Mouse (Mus musculus): Measurements from ENCODE around the gene P4hb. TPM values are rescaled to one million over a fixed set of nuclear protein-coding genes. Genes with fewer than 3 reads are reported as not detected.

Gene P4hb
- polyA plus RNA-seq, 1 experiment from 2014 or later = 838 TPM

DNA sequence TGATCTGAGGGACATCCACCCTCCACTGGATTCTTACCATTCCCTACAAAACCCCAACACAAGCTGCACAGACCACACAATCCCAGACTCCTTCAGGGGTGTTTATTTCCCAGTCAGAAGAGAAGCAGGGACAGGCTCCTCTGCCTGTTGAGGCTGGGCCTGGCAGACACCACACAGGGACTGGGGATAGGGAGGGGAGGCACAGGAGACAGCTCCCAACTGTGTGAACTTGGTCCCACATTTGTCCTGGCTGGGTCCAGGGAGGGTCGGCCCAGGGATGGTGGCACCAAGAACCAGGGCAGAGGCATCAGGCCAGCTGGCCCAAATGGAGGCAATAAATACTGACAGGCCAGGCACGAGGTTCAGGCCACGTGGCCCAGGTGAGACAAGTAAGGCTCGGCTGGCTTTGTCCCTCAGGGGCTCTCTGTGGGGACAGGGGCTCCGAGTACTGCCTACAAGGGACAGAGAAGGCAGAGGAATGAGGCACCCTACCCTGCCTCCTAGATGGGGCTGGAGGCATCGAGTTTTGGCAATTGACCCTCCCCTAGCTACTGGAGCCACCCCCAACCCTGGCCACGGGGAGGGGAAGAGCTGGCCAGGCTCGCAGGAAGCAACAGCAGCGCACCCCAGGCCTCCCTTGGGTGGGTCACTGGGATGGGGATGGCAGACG is 5.1 kb upstream of the P4hb start:
- Histone ChIP-seq H3K4me3 (replicated peaks) (no peak overlapping the region), H3K36me3 (peaks cover 30% of the 10 kb centered on the region), H3K27me3 (no peaks in the 10 kb centered on the region), H3K4me1 (peaks cover 37% of the 10 kb centered on the region), H3K4me2 (replicated peaks) (no peak overlapping the region), H3K27ac (replicated peaks) (no peak overlapping the region), H3K9me3 (replicated peaks) (no peaks in the 10 kb centered on the region), H3K9ac (no peak overlapping the region)
- ATAC-seq (ENCODE audit: insufficient number of reproducible peaks, low FRiP score, low TSS enrichment, low read depth) = no peak
- WGBS = 79% methylated on average over 10 of the region's 10 CpGs

GRCm38 (mm10) chr11:120577211-120578023 is 4.4 kb upstream of the P4hb start:
- Histone ChIP-seq H3K27ac (replicated peaks) (no peak overlapping the region), H3K27me3 (no peaks in the 10 kb centered on the region), H3K4me3 (replicated peaks) (no peak overlapping the region), H3K9me3 (replicated peaks) (no peaks in the 10 kb centered on the region), H3K4me1 (peaks cover 37% of the 10 kb centered on the region), H3K4me2 (replicated peaks) (no peak overlapping the region), H3K9ac (no peak overlapping the region), H3K36me3 (peaks cover 30% of the 10 kb centered on the region)
- no peak for ATAC-seq (ENCODE audit: insufficient number of reproducible peaks, low FRiP score, low TSS enrichment, low read depth)
- WGBS = 83% methylated on average over 7 of the region's 7 CpGs

GRCm38 (mm10) chr11:120576365-120576981 is 3.4 kb upstream of the P4hb start:
- Histone ChIP-seq H3K36me3 (peaks cover 30% of the 10 kb centered on the region), H3K4me2 (replicated peaks) (no peak overlapping the region), H3K4me1 (peaks cover 35% of the 10 kb centered on the region), H3K9me3 (replicated peaks) (no peaks in the 10 kb centered on the region), H3K27ac (replicated peaks) (0 out of 2 replicates have a peak overlapping the region, but pooled peaks have one; percentile 14), H3K9ac (no peak overlapping the region), H3K4me3 (replicated peaks) (no peak overlapping the region), H3K27me3 (no peaks in the 10 kb centered on the region)
- WGBS = 85% methylated on average over 3 of the region's 3 CpGs
- ATAC-seq (ENCODE audit: insufficient number of reproducible peaks, low FRiP score, low TSS enrichment, low read depth) = no peak

GRCm38 (mm10) chr11:120575940-120576339 is 2.9 kb upstream of the P4hb start:
- Histone ChIP-seq H3K4me1 (peaks cover 40% of the 10 kb centered on the region), H3K27ac (replicated peaks) (no peak overlapping the region), H3K36me3 (peaks cover 35% of the 10 kb centered on the region), H3K27me3 (no peaks in the 10 kb centered on the region), H3K9me3 (replicated peaks) (no peaks in the 10 kb centered on the region), H3K9ac (no peak overlapping the region), H3K4me2 (replicated peaks) (no peak overlapping the region), H3K4me3 (replicated peaks) (no peak overlapping the region)
- ATAC-seq (ENCODE audit: insufficient number of reproducible peaks, low FRiP score, low TSS enrichment, low read depth) = no peak

- peaks cover 44% of the 10 kb centered on the region for H3K36me3 ChIP-seq
- H3K9ac ChIP-seq = 0 out of 2 replicates have a peak overlapping the region, but pooled peaks have one; percentile 2
- H3K27me3 ChIP-seq = no peaks in the 10 kb centered on the region
- no peaks in the 10 kb centered on the region for H3K9me3 ChIP-seq (replicated peaks)
- WGBS = 78% methylated on average over 2 of the region's 2 CpGs
- H3K4me3 ChIP-seq (replicated peaks) = no peak overlapping the region
- H3K4me2 ChIP-seq (replicated peaks) = no peak overlapping the region
- 0 out of 2 replicates have a peak overlapping the region, but pooled peaks have one; percentile 22 for H3K27ac ChIP-seq (replicated peaks)
- no peak for ATAC-seq (ENCODE audit: insufficient number of reproducible peaks, low FRiP score, low TSS enrichment, low read depth)
- peaks cover 40% of the 10 kb centered on the region for H3K4me1 ChIP-seq
These were observed 2.0 kb upstream of the P4hb start for GRCm38 (mm10) chr11:120575046-120575445.

GRCm38 (mm10) chr11:120574278-120574600 is 1.2 kb upstream of the P4hb start:
- Histone ChIP-seq H3K4me3 (replicated peaks) (peak overlapping the region; percentile 97), H3K36me3 (peaks cover 44% of the 10 kb centered on the region), H3K9ac (0 out of 2 replicates have a peak overlapping the region, but pooled peaks have one; percentile 2), H3K4me2 (replicated peaks) (peak overlapping the region; percentile 68), H3K27ac (replicated peaks) (peak overlapping the region; percentile 22; the same call in 1 of the 2 replicates), H3K9me3 (replicated peaks) (no peaks in the 10 kb centered on the region), H3K27me3 (no peaks in the 10 kb centered on the region), H3K4me1 (peaks cover 32% of the 10 kb centered on the region)
- no peak for ATAC-seq (ENCODE audit: insufficient number of reproducible peaks, low FRiP score, low TSS enrichment, low read depth)
- WGBS = 35% methylated on average over 5 of the region's 5 CpGs

- Histone ChIP-seq H3K4me1 (peaks cover 27% of the 10 kb centered on the region), H3K9me3 (replicated peaks) (no peaks in the 10 kb centered on the region), H3K27ac (replicated peaks) (peak overlapping the region; percentile 98), H3K4me3 (replicated peaks) (peak overlapping the region; percentile 97), H3K4me2 (replicated peaks) (peak overlapping the region; percentile 68), H3K27me3 (no peaks in the 10 kb centered on the region), H3K36me3 (peaks cover 43% of the 10 kb centered on the region), H3K9ac (peak overlapping the region; percentile 90)
- WGBS = under 1% methylated on average over 23 of the region's 23 CpGs
- no peak for ATAC-seq (ENCODE audit: insufficient number of reproducible peaks, low FRiP score, low TSS enrichment, low read depth)
These were observed 678 bp upstream of the P4hb start for GRCm38 (mm10) chr11:120573585-120574277.

GRCm38 (mm10) chr11:120572417-120572751 is 669 bp downstream of the P4hb start:
- H3K9ac ChIP-seq = peak overlapping the region; percentile 94
- H3K4me1 ChIP-seq = peaks cover 25% of the 10 kb centered on the region
- peaks cover 43% of the 10 kb centered on the region for H3K36me3 ChIP-seq
- peak; percentile 15 for ATAC-seq (ENCODE audit: insufficient number of reproducible peaks, low FRiP score, low TSS enrichment, low read depth)
- H3K27me3 ChIP-seq = no peaks in the 10 kb centered on the region
- H3K27ac ChIP-seq (replicated peaks) = peak overlapping the region; percentile 98
- peak overlapping the region; percentile 75 for H3K4me2 ChIP-seq (replicated peaks)
- no peaks in the 10 kb centered on the region for H3K9me3 ChIP-seq (replicated peaks)
- H3K4me3 ChIP-seq (replicated peaks) = peak overlapping the region; percentile 97
- under 1% methylated on average over 22 of the region's 24 CpGs for WGBS

- ATAC-seq (ENCODE audit: insufficient number of reproducible peaks, low FRiP score, low TSS enrichment, low read depth) = no peak
- H3K4me1 ChIP-seq = peaks cover 25% of the 10 kb centered on the region
- WGBS = 8% methylated on average over 11 of the region's 11 CpGs
- peak overlapping the region; percentile 75 for H3K4me2 ChIP-seq (replicated peaks)
- no peaks in the 10 kb centered on the region for H3K27me3 ChIP-seq
- peak overlapping the region; percentile 97 for H3K4me3 ChIP-seq (replicated peaks)
- peaks cover 43% of the 10 kb centered on the region for H3K36me3 ChIP-seq
- H3K9me3 ChIP-seq (replicated peaks) = no peaks in the 10 kb centered on the region
- peak overlapping the region; percentile 98 for H3K27ac ChIP-seq (replicated peaks)
- H3K9ac ChIP-seq = peak overlapping the region; percentile 94
These were observed 1.2 kb downstream of the P4hb start for GRCm38 (mm10) chr11:120571754-120572416.

GRCm38 (mm10) chr11:120571122-120571521 is 1.9 kb downstream of the P4hb start:
- no peaks in the 10 kb centered on the region for H3K27me3 ChIP-seq
- H3K4me1 ChIP-seq = peaks cover 25% of the 10 kb centered on the region
- 59% methylated on average over 3 of the region's 3 CpGs for WGBS
- peak overlapping the region; percentile 75 for H3K4me2 ChIP-seq (replicated peaks)
- H3K36me3 ChIP-seq = peaks cover 49% of the 10 kb centered on the region
- H3K27ac ChIP-seq (replicated peaks) = no peak overlapping the region
- no peaks in the 10 kb centered on the region for H3K9me3 ChIP-seq (replicated peaks)
- ATAC-seq (ENCODE audit: insufficient number of reproducible peaks, low FRiP score, low TSS enrichment, low read depth) = no peak
- H3K4me3 ChIP-seq (replicated peaks) = peak overlapping the region; percentile 97
- peak overlapping the region; percentile 94 for H3K9ac ChIP-seq

Measured in embryonic facial prominence, embryonic 15.5 days (tissue).